Mouse (Mus musculus) thymus, postnatal 25 days (tissue): Measurements from ENCODE around the gene Pnkp.

ENCODE experiments used
- DNase-seq: peaks from one replicate; pipeline ENCODE4 v3.0.0; 2022

Pnkp gene

GRCm38 (mm10) chr7:44832763-44833162 lies 24.2 kb upstream of the Pnkp start:
- DNase-seq = no peak

DNA sequence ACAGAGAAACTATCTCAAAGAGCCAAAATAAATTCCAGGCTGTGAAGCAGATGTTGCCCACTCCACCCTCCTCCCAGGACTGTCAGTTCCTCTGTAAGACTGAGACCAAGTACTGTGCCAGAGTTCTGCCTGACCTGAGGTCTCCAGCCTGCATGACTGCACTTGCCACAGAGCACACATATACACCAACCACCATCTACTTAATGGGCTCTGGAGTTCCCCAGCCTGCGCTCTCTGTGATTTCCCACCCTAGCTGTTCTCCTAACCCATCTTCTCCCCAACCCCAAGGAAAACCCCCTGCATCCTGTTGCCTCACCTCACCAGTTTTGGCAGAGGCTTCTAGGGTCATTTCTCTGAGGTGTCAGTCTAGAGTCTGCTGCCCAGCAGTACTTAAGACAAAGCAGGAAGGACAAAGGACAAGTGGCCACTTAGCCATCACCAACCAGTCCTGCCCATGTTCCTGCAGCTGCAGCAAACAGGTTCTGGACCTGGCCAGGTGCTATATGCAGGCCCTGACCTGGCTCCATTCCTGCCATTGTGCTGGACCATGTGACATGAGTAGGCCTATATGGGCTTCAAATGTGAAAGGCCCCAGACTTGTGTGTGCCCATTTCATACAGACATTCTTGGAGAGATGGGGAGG lies 21.4 kb upstream of the Pnkp start:
- DNase-seq = no peak

DNA sequence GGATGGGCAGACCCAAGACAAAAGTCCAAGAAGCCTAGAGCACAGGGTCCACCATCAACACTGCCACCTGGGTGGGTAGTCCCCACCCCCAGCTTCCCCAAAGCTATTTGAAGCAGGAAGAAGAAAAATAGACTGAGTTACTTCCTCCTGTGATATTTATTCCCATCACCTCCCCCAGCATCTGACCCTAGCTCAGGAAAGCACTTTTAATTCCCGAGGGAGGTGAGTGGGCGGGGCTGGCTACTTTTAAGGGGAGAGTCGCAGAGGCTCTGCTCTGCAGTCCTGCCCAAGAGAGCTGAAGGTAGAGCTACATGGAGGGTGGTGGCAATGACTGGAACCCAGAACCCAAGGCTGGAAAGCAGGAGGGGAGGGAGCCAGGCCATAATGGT lies 20.9 kb upstream of the Pnkp start:
- DNase-seq = no peak

DNA sequence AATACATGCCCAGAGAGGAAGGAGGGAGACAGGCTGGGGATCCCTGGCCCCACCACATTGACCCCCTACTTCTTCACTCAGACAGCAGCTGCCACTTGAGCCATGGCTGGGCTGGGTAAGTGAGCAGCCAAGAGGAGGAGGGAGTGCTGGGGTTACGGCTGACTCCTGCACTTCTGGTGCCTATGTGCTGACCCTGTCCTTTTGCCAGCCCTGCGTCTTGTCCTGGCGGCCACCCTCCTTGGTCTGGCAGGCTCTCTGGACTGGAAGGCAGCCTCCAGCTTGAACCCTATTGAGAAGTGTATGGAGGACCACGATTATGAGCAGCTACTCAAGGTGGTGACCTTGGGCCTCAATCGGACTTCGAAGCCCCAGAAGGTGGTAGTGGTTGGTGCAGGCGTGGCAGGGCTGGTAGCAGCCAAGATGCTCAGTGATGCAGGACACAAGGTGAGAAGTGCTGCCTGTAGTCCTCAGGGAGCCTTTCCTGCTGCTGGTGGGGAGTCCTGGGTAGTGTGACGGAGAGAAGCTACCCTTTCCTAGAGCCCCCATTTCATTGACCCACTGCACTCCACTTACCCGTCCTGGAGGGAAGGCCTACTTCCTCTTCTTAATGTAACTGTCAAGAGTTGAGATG lies 20.4 kb upstream of the Pnkp start:
- no peak for DNase-seq

- DNase-seq = no peak
These were observed 18.9 kb upstream of the Pnkp start for GRCm38 (mm10) chr7:44838073-44838472.

DNA sequence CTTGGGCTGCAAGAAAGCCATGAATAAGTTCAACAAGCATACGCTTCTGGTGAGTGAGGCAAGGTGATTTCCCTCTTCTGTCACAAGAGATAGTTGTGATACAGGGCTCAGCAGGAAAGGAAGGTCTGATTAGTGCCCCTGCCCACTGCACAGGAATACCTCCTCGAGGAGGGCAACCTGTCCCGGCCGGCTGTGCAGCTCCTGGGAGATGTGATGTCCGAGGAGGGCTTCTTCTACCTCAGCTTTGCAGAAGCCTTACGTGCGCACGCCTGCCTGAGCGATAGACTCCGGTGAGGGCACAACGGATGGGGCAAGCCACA lies 17.8 kb upstream of the Pnkp start:
- DNase-seq = no peak

GRCm38 (mm10) chr7:44839491-44840191 lies 17.3 kb upstream of the Pnkp start:
- peak; percentile 42 for DNase-seq

DNA sequence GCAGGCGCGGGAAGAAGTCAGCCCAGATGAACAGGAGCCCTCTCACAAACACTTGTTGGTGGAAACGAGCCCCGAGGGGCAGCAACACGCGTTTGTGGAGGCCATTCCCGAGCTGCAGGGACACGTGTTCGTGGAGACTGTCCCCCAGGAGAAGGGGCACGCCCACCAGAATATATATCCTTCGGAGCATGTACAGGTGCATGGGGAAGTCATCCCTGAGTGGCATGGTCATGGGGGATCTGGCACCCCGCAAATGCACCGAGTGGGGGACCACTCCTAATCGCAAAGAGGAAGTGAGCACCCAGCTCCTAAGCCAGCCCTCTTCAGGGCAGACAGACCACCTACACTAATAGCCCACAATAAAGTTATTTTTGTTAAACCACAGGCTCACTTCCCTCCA lies 16.5 kb upstream of the Pnkp start:
- DNase-seq = no peak

DNA sequence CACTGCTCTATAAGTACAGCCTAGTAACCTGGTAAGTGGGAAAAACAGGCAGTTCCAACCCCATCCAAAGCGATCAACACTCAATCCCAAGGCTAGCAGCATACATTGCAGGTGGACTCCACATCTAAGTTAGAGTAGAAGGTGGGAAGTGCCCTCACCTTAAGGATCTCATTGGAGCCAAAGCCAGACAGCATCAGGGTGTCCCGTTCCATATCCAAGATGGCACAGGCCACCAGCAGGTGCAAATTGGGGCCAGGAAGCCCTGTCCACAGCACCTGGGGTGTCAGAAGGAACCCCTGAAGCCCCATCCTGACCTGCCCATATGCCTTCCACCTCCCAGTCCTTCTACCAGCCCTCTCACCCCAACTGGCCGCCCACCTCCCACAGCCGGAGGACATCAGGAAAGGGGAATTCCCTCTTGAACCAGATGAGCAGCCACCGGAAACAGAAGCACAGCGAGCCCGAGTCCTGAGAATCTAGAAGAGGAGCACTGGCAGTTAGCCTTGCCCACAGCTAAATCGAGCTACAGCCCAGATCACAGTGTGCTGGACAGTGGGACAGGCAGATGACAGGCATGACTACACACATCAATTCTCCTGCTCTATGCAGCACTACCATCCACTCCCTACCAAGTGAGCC lies 15.0 kb upstream of the Pnkp start:
- no peak for DNase-seq

GRCm38 (mm10) chr7:44845006-44845405 lies 11.9 kb upstream of the Pnkp start:
- DNase-seq = no peak

DNA sequence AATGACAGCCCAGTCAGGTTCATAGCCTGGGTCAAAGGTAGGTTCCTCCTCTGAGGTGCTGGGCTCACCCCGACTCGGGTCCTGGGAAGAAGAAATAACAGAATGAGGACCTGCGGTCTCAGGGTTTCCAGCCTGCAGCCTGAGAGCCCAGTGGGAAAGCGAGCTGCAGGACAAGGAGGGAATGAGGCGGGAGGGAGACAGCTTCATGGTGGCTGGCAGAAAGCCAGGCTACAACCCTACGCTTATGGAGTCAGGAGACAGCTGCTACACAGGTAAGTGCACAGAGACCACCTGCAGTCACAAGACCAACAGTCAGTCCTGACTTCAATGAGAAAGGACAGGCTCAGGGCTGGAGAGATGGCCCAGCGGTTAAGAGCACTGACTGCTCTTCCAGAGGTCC lies 10.1 kb upstream of the Pnkp start:
- no peak for DNase-seq

- no peak for DNase-seq
These were observed 9.2 kb upstream of the Pnkp start for GRCm38 (mm10) chr7:44847772-44848171.

DNA sequence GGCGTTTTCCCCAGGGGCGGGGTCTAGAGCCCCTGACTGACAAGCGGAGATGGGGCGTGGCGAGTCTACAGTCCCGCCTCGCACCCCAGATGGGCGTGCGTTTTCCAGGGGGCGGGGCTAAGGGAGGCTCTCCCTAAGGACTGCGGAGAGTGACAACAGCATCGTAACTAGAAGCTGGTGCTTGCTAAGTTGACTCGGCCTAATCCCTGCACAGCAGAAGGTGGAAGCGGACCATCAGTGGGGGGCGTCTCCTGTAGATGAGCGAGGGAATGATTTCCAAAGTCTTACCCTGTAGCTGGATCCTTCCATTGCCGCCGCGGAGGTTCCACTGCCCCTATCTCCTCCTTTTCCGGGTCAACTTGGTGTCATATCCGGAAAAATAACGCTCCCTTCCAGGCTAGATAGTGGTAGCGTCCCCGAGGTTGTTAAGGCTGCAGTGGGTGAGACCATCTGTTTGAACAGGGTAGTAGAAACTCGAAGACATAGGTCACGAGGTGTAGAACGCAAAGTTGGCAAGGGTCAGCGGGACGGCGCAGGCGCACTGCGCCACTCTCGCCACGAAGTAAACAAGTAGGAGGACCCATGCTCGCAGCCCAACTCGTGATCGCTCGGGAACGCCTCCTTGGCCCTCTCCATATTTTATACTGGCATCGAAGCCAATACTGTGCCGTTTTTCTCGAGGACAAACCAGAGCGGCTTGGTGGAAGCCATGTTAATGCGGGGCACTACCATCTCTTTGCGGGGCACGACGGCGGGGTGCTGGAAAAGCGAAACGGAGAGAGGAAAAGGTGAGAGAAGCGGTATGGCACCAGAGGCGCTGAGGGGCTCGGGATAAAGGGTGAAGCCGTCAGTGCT lies 8.2 kb upstream of the Pnkp start, which contains the start of the genes Akt1s1 and Tbc1d17:
Gene Akt1s1, plus strand, starts transcription at position 431 of the 855 bp plus-strand sequence.
Gene Tbc1d17, minus strand, starts transcription at position 519 of the 855 bp plus-strand sequence.
- peak; percentile 98 for DNase-seq

- DNase-seq = peak; percentile 89
These were observed 7.4 kb upstream of the Pnkp start for GRCm38 (mm10) chr7:44849416-44850111.

- peak; percentile 79 for DNase-seq
These were observed 6.8 kb upstream of the Pnkp start for GRCm38 (mm10) chr7:44850146-44850545.

- no peak for DNase-seq
These were observed 5.9 kb upstream of the Pnkp start for GRCm38 (mm10) chr7:44850789-44851624.

DNA sequence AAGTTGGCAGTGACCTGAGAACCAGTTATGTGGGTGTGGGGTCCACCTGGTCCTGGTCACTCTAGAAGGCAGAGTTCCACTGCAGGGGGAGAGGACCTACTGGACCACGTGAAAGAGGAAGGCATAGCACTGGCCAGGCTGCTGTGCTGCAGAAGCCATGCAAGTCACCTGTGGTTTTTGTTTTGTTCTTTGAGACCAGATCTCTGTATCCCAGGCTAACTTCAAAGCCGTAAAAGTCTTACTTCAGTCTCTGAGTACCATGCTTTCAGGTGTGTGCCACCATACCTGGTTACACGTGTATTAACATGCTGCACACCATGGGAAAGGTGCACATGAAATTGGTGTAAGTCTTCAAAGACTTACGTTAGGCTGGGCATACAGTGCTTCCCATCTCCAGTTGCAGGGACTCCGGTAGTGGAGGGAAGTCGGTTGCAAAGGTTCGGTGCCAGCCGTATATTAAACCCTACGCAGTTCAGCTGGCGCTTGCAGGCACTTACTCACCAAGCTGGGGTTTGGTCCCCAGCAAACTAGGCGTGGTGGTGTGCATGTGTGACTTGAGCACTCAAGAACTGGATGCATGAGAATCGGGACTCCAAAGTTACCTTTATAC lies 5.2 kb upstream of the Pnkp start:
- DNase-seq = no peak

DNA sequence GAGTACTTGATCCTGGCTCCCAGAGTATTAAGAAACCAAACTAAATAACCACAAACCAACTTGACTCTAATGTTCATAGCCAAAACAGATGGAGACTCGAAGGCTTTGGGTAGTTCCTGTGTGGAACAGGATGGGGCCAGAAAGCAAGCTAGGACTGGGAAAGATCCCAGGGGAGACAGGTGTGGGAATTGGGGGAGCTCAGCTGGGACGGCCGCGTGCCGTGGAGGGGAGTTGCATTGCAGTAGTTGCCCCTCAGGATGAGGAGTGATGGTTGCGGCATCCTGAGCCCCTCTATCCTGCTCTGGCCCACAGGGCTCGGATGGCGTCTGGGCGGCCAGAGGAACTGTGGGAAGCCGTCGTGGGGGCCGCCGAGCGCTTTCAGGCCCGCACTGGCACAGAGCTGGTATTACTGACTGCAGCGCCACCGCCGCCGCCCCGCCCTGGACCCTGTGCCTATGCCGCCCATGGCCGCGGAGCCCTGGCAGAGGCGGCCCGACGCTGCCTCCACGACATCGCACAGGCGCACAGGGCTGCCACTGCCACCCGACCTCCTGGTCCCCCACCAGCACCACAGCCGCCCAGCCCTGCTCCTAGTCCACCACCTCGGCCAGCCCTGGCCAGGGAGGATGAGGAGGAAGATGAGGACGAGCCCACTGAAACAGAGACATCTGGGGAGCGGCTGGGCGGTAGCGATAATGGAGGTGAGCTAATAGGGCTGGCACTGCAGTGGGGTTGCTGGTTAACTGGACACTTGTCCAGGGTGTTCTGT lies 4.5 kb upstream of the Pnkp start:
- DNase-seq = no peak

DNA sequence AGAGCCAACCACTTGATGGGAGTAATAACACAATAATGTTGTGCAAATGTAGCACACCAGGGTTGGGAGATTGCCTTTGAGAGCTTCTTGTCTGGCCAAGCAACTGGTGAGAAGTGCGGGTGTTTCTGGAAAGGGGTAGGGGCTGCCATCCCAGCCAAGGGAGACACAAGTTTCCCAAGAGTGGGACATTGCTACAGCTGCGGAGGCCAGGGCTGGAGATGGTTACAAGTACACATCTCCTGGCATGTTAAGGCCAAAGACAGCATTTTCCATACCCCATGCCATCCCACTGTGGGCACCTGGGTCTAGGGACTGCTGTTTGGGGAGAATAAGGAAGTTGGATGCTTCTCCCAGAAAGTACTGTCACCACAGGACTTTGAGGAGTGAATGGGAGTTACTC lies 3.9 kb upstream of the Pnkp start:
- no peak for DNase-seq
